Mouse (Mus musculus) left cerebral cortex, adult 11 months (tissue): Measurements from ENCODE around the gene Tubgcp6.
A peak's percentile ranks its signal among the peaks of the same experiment; 100 is the strongest.

ENCODE experiments used
- DNase-seq: peaks from one replicate; pipeline ENCODE4 v3.0.0; 2022; ENCODE audit warnings: low spot score

Tubgcp6 gene

GRCm38 (mm10) chr15:89141443-89141842 is 18.5 kb upstream of the Tubgcp6 start:
- DNase-seq = no peak

DNA sequence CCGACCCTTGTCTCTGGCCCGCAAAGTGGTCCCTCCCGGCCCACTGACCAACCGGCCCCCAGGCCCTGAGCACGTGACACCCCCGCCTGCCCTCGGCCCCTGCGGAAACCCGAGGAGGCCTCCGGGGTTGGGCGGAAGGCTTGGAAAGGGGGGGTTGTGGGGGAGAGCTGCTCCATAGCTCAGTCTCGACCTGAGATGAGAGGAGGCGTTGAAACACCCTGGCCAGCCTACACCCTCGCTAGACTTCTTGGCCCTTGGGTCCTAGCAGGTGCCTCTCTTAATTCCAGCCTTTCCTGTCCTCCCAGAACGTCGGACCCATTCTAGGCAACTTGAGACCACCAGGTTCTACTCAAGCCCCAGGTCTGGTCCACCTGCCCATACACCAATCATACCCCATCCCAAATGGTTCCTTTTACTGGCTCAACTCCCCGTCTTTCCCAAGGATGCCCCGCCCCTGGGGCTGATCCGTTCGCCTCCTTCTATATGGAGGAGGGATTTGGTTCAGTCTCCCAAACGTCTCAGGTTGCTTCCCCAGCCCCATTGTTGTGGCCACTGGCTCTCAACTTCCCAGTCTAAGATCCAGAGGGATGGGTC is 17.8 kb upstream of the Tubgcp6 start, which contains the start of gene Mapk12:
Gene Mapk12 (minus strand): TSS at position 45 of the 594 bp plus-strand sequence.
- DNase-seq = no peak

GRCm38 (mm10) chr15:89140048-89140658 is 17.2 kb upstream of the Tubgcp6 start:
- peak; percentile 50 for DNase-seq

- no peak for DNase-seq
Observed at GRCm38 (mm10) chr15:89138531-89138930, 15.6 kb upstream of the Tubgcp6 start.

- DNase-seq = no peak
Observed at GRCm38 (mm10) chr15:89138046-89138405, 15.1 kb upstream of the Tubgcp6 start.

DNA sequence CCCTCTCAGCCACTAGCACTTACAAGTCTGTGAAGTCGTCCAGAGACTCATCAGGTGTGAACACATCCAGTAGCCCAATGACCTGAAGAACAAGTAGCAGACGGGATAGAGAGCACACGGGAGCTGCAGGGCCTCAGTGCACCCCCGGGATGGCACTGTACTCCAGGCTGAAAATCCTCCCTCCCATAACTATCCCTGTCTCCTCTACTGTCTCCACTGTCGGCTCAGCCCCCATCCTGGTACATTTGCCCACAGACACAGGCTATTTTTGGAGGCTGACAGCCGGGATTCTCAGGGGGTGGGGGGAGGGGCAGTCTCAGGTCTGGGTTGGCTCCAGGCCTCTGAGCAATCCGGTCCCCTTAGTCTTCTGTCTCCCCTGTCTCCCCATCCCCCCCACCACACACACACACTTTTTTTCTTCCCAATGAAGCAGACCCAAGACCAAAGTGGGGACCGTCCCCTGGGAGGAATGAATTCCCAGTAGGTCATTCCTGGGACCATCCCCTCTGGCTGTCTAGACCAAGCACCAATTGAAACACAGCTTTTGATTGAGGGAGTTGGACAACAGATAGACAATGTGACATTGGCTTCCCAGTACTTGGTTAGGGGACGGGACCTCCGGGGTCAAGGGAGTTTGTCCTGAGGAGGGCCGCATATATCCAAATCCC is 14.6 kb upstream of the Tubgcp6 start:
- no peak for DNase-seq

- DNase-seq = no peak
Observed at GRCm38 (mm10) chr15:89136461-89137155, 13.7 kb upstream of the Tubgcp6 start.

DNA sequence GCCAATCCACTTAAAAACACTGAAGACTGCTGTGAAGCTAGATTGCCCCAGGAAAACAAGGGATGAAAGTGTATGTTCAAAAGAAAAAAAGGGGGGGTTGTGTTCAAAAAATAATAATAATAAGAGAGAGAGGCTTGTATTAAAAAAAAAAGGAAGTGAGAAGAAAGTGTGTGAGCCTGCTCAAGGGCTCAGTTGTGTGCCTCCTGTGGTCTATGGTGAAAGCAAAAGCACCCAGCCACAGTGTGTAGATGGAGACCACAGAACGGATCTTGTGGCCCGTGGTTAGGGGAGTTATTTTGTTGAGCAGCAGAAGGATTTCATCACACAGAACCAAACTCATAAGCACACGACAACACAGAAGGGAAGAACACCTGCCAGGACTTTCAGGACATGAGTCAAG is 8.4 kb upstream of the Tubgcp6 start:
- no peak for DNase-seq

DNA sequence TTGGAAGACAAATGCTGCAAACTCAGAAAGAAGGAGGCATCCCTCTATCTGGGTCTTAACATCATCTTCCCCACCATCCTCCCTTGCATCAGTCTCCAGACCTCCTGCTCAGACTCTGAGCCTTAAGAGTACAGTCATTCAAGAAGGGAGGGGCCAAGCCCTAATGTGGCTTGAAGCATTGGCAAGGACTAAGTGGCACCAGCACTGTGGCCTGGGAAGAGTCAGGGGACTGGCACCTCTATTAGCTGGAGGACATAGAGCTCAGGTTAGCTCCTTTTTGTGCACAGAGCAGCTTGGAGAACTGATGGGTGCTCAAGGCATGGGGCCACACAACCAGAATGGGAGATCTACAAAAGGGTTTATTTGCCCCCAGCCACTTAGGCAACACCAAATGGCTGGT is 7.3 kb upstream of the Tubgcp6 start:
- DNase-seq = no peak

DNA sequence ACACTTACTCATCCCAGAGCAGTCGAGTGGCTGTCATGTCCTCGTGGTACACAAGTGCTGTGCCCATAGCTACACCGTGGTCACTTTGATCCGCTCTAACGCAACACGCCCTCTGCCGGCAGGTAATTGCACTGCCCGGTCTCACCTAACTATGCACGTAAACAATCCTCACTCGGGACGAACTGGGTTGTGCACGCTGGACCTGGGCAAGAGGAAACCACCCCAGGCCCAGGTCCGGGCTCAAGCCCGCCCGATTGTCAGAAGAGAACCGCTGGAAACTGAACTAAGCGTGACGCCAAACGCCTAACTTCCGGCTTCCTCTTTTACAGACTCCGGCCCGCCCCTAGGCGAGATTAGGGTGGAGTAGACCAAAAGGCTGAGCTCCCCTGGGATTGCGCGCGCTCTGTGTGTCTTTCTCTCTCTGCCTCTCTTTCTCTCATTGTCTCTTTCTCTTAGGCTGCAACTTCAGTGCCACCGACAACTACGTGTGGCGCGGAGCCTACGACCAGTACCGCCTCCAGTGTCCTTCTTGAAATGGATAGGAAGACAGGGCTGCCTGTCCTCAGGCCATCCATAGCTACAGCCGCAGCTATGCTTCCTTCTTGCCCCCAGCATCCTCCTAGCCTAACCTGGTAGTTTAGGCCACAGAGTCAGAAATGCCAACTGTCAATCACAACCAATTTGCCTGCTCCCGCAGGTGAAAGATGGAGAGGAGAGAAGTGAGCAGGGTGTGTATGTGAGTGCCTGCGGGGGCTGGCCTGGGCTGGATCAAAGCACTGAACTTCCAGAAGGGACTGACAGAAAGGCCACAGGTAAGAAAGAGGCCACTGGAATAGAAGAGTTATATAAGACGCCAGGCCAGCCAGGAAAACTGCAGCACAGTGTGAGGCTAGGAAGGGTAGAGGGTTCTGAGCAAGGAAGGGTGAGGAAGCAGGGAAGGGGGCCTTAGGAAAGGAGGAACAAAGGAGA is 5.8 kb upstream of the Tubgcp6 start, which contains the start of gene Hdac10:
Gene Hdac10 (minus strand): TSS at position 319 of the 969 bp plus-strand sequence.
- DNase-seq = peak; percentile 78

DNA sequence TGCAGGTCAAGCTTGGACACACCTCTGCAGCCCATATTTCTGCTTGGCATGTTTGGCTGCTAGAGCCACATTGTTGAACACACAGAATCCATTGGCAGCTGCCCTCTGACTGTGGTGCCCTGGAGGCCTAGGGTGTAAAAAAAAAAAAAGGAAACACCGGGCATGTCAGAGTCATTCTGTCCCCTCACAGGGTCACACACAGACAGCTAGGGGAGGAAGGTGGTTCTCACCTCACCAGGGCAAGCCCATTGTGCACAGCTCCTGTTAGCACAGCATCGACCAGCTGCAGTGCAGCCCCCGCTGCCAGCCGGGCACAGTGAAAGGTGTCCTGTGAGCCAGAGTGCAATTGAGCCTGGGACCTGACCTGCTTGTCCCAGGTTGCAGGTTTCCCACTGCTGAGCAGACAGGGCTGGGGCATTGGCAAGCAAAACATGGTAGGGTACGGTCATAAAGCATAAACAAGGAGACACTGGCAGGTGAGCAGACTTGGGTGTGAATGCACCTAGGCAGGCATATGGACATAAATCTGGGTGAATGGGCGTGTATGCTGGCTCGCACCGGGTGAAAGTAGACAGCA is 4.5 kb upstream of the Tubgcp6 start:
- DNase-seq = no peak

- DNase-seq = no peak
Observed at GRCm38 (mm10) chr15:89126622-89127021, 3.7 kb upstream of the Tubgcp6 start.

DNA sequence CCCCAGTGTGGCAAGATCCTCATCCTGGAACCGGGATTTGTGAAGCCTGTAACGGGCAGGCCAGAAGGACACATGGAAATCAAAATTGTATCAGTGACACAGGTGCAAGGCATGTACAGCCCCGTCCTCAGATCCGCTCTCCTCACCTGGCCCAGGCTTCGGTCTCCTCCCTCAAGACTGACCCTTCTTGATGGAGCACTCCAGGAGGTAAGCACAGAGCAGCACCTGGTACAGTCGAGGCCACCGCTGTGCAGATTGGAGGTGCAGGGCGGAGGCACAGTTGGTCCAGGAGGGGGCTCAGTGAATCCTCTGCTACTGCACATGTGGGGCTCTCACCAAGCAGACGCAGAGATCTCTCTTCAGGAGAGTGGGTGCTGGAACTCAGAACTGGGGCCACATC is 2.4 kb upstream of the Tubgcp6 start:
- DNase-seq = no peak

DNA sequence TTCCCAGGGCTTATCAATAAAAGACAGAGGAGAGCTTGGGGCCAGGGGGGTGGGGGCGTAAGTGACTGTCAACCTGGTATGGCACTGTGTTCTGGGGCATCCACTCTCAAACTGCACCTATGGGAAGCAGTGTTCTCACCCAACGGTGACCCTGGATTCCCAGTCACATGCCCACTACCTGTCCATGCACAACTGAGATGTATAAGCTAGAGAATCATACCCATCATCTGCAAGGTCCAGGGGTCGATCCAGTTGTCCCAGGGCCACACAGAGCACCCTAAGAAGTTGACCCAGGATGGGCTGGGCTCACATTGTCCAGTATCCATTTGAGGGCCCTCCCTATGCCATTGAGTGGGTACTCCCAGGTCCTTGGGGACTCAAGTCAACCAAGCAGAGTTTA is 1.4 kb upstream of the Tubgcp6 start:
- DNase-seq = no peak

GRCm38 (mm10) chr15:89123595-89123994 is 683 bp upstream of the Tubgcp6 start:
- DNase-seq = no peak

- DNase-seq = no peak
Observed at GRCm38 (mm10) chr15:89118007-89118406, 4.9 kb downstream of the Tubgcp6 start.

GRCm38 (mm10) chr15:89110147-89110546 is 12.8 kb downstream of the Tubgcp6 start:
- DNase-seq = no peak

DNA sequence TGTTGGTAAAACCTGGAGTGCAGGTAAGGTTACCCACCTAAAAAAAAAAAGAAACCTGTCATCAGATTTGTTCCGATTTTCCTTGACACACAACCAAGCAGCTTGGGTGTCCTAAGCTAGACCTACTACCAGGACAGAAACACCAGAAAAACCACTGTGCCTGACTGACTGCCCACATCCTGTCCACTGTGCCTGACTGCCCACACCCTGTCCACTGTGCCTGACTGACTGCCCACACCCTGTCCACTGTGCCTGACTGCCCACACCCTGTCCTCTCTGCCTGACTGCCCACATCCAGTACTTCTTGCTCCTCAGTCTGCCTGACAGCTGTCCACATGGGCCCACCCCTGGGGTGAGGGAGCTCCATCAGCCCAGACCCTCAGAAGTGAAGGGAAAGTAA is 15.9 kb downstream of the Tubgcp6 start:
- DNase-seq = no peak

DNA sequence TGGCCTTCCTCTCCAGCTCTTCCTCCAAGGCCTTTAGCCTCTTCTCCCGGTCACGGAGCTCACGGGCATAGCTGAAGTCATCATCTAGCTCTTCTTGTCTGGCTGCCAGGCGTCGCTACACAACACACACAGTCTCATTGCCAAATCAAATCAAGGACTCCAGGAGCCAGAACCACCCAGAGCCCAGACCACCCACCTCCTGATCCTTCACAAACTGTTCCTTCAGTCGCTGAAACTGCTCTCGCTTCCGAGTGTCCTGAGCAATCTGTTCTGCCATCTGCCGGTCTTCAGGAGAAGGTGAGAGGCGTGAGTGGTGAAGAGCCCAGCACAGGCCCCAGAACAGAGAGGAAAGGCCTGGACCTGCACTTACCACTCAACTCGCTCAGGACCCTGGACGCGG is 16.8 kb downstream of the Tubgcp6 start:
- DNase-seq = no peak

DNA sequence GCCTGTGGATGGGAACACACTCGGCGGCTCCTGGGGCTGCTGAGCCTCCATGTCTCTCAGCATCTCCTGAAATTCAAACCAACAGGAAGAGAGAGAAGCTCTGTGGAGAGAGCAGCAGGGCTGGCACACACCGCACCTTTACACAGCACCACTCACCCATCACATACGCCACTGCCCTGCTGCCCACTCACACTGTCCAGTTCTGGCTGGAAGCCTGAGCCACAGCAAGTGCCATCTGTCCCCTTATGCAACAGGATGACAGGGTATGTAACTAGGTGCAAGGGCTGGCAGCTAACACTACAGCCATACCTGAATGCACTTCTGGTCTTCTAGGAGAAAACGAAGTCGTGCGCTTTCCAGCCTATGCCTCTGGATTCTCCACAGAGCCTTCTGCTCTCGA is 18.5 kb downstream of the Tubgcp6 start:
- no peak for DNase-seq

DNA sequence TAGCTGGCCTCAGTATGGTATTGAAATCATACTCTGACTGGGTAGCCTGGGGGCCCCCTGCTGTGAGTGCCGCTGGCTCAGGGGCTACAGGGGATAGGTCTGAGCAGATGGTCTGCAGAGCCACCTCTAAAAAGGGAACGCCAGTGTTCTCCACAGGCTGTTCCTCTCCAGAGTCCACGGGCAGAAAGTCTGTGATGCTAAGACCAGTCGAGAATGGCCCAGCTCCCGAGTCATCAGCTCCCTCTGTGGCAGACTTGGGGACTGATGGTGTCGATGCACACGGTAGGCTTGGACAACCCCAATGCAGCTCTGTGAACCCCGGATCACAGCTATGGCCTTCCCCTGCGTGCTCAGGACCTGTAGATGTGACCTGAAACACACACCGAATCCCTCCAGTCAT is 19.0 kb downstream of the Tubgcp6 start:
- no peak for DNase-seq
